Mouse (Mus musculus) spleen, adult 2 months (tissue): ENCODE measurements around the gene Ubash3a. TPM values are rescaled to one million over a fixed set of nuclear protein-coding genes. Genes with fewer than 3 reads are reported as not detected.

Source experiments
- DNase-seq, 2 experiments: peaks; one replicate each; pipeline versions ENCODE4 v3.0.0 to v3.0.0-alpha.2; 2012 to 2021; ENCODE audit warnings: low spot score in 2 of 2, low read depth in 1 of 2
- H3K27ac ChIP-seq: fragments of 200-500 bp; 2 replicates; pipeline ENCODE4 v1.5.1; 2012; ENCODE audit warnings: low read length, inconsistent platforms; ENCODE audit not compliant: insufficient read depth
- H3K27me3 ChIP-seq: fragments of 200-500 bp; 2 replicates; pipeline ENCODE4 v1.6.1; 2012; ENCODE audit warnings: mild to moderate bottlenecking, moderate library complexity, low read length, inconsistent platforms; ENCODE audit not compliant: control insufficient read depth, insufficient read depth
- H3K36me3 ChIP-seq: fragments of 200-500 bp; 2 replicates; pipeline ENCODE4 v1.6.1; 2012; ENCODE audit warnings: mild to moderate bottlenecking, low read length, inconsistent platforms; ENCODE audit not compliant: control insufficient read depth, insufficient read depth
- H3K4me1 ChIP-seq: fragments of 200-500 bp; 2 replicates; pipeline ENCODE4 v1.6.1; 2011; ENCODE audit warnings: inconsistent platforms; ENCODE audit not compliant: control insufficient read depth, insufficient read depth, insufficient read length
- H3K4me3 ChIP-seq: fragments of 200-500 bp; 2 replicates; pipeline ENCODE4 v1.5.1; 2011; ENCODE audit warnings: mild to moderate bottlenecking, inconsistent platforms; ENCODE audit not compliant: insufficient read depth, insufficient read length; ENCODE audit errors: extremely low read depth
- CTCF ChIP-seq: fragments of 200-500 bp; IDR thresholded peaks from 2 replicates; pipeline ENCODE4 v1.5.1; 2011; ENCODE audit warnings: mild to moderate bottlenecking, inconsistent platforms; ENCODE audit not compliant: insufficient read depth, insufficient read length, insufficient replicate concordance; ENCODE audit errors: extremely low read depth
- POLR2A ChIP-seq: fragments of 200-500 bp; IDR thresholded peaks from 2 replicates; pipeline ENCODE4 v1.6.1; 2011; ENCODE audit warnings: low read depth, low read length, inconsistent platforms
- WGBS: fragments of 180-500 bp; shearing (Covaris S2); methylation state at CpG from one replicate; pipeline ENCODE4 v1.1.7; 2018; 5-methylcytosine and 5-hydroxymethylcytosine counted together
- polyA plus RNA-seq: library from polyadenylated mRNA; depleted of rRNA; stranded (reverse); fragments of >200 nt; gene quantifications from 2 replicates; pipeline ENCODE4 v1.2.3, GENCODE M21; 2012

The Ubash3a gene
- polyA plus RNA-seq, 1 experiment: 12.5 TPM

DNA sequence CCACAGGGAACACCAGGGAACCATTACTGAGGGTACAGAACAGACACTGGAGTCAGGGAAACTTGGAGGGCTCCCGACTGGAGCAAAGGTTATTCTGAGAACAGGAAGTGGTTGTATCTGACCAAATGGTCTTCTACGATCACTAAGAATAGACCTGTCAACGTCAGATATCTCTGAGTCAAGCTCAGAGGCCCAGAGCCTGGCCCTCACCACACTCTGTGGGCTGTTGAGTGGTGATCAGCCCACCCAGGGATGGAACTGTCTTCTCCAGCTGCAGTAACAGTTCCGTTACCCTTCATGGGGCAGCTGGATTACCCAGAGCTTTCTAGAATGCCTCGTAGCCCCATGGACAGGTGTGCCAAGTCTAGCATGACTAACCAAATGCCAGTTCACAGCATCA, 37.6 kb downstream of the Ubash3a start:
- 18% methylated on average over 5 of the region's 5 CpGs for WGBS
- H3K27me3 ChIP-seq: no peaks in the 10 kb centered on the region
- TF ChIP-seq POLR2A (no peak), CTCF (no peak)

GRCm38 (mm10) chr17:31247144-31247543, 39.5 kb downstream of the Ubash3a start:
- WGBS: 80% methylated on average over 5 of the region's 5 CpGs
- no peak for DNase-seq

More for the DNA sequence above, 37.6 kb downstream of the Ubash3a start:
- Histone ChIP-seq H3K4me3 (no peak overlapping the region), H3K27ac (no peak overlapping the region), H3K36me3 (no peaks in the 10 kb centered on the region), H3K4me1 (peaks cover 2% of the 10 kb centered on the region; the same call in 1 of the 2 replicates)
- DNase-seq: no peak

GRCm38 (mm10) chr17:31253951-31254350, 46.3 kb downstream of the Ubash3a start:
- Histone ChIP-seq H3K27ac (no peak overlapping the region), H3K27me3 (no peaks in the 10 kb centered on the region), H3K4me3 (no peak overlapping the region), H3K4me1 (no peaks in the 10 kb centered on the region), H3K36me3 (no peaks in the 10 kb centered on the region)
- DNase-seq: no peak
- 73% methylated on average over 5 of the region's 5 CpGs for WGBS
- TF ChIP-seq CTCF (no peak), POLR2A (no peak)

More at GRCm38 (mm10) chr17:31247144-31247543, 39.5 kb downstream of the Ubash3a start:
- H3K4me3 ChIP-seq: no peak overlapping the region
- no peak overlapping the region for H3K27ac ChIP-seq
- TF ChIP-seq CTCF (no peak), POLR2A (no peak)
- H3K36me3 ChIP-seq: no peaks in the 10 kb centered on the region
- no peaks in the 10 kb centered on the region for H3K27me3 ChIP-seq
- H3K4me1 ChIP-seq: peaks cover 2% of the 10 kb centered on the region; the same call in 1 of the 2 replicates

DNA sequence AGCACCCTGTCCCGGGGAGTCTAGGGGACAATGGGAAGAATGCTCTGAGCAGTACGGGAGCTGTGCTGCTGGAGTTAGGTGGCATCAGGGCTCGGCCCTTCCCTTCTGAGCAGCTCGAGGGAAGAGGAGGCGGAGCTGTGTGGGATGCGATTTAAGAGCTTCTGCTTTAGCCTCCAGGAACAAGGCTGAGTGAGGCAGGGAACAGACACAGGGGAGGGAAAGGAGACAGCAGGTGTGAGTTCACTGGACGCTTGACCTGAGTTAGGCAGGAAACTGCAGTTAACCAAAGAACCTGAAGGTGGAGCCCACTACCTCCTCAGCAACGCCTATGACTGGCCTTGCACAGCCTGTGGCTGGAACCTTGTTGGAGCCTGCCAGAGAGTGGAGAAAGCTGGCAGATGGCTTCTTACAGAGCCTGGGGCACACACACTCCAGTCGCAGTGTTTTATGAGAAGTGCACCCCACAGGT, 46.8 kb downstream of the Ubash3a start:
- peak; percentile 39 to 78 for DNase-seq
- Histone ChIP-seq H3K27me3 (no peaks in the 10 kb centered on the region), H3K36me3 (no peaks in the 10 kb centered on the region), H3K4me1 (no peaks in the 10 kb centered on the region), H3K27ac (no peak overlapping the region), H3K4me3 (no peak overlapping the region)
- WGBS: 30% methylated on average over 9 of the region's 9 CpGs
- TF ChIP-seq CTCF (peak; percentile 87; the same call in 1 of the 2 replicates), POLR2A (no peak)

GRCm38 (mm10) chr17:31257149-31257548, 49.5 kb downstream of the Ubash3a start:
- WGBS: 31% methylated on average over 1 of the region's 1 CpGs

DNA sequence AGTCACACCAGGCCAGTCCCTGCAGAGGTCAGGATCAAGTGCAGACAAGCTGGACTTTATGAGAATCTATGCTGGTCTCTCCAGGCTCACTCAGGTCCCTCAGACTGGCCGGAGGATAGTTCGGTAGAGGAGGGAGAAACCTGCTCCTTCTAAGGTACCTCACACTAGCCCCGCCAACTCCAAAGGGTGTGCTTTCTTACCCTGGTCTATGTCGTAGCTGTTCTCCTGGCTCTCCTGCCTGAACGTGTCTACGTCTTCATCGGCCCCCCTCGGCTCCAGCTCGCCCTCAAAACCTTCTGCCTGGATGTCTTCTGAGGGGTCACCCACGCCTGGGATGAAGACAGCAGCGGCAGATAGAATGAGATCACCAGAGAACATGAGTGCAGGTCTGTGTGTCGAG, 50.2 kb downstream of the Ubash3a start:
- Histone ChIP-seq H3K27ac (no peak overlapping the region), H3K27me3 (no peaks in the 10 kb centered on the region), H3K4me1 (no peaks in the 10 kb centered on the region; the same call in 1 of the 2 replicates), H3K4me3 (no peak overlapping the region), H3K36me3 (no peaks in the 10 kb centered on the region)
- WGBS: 90% methylated on average over 12 of the region's 12 CpGs
- TF ChIP-seq CTCF (no peak), POLR2A (no peak)
- no peak for DNase-seq

More at GRCm38 (mm10) chr17:31257149-31257548, 49.5 kb downstream of the Ubash3a start:
- TF ChIP-seq POLR2A: no peak
- no peak for TF ChIP-seq CTCF
- Histone ChIP-seq H3K4me1 (no peaks in the 10 kb centered on the region; the same call in 1 of the 2 replicates), H3K36me3 (no peaks in the 10 kb centered on the region), H3K27ac (no peak overlapping the region), H3K27me3 (no peaks in the 10 kb centered on the region), H3K4me3 (no peak overlapping the region)
- no peak for DNase-seq

DNA sequence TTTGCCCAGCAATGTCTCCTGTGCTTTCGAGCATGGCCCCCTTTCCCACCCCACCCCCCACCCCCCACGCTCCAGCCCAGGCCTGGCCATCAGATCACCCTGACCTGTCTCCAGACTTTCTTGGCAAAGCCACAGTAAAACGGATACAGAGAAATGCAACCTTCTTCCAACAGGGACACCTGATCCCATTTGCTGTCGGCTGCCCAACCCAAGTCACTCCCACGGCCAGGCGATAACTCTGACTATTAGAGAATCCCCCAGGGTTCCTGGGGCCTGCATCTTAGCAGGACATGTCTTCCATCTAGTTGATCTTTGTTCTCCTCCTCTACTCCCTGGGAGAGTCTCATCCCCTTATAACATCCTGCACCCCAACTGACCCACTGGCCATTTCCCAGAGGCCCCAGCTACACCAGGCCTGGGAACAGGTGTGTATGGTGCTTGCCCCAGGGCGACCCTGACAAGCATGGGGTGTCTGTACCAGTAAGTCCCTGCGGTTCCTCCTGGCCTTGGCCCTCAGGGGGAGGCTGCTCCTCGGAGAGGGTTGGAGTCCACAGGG, 50.7 kb downstream of the Ubash3a start:
- Histone ChIP-seq H3K4me3 (no peak overlapping the region), H3K27me3 (no peaks in the 10 kb centered on the region), H3K27ac (no peak overlapping the region), H3K36me3 (no peaks in the 10 kb centered on the region), H3K4me1 (no peaks in the 10 kb centered on the region; the same call in none of the 2 replicates)
- TF ChIP-seq POLR2A: no peak
- TF ChIP-seq CTCF: no peak
- 87% methylated on average over 9 of the region's 9 CpGs for WGBS
- DNase-seq: no peak
